Mouse (Mus musculus): ENCODE results near the gene Zbtb7b. TPM values are rescaled to one million over a fixed set of nuclear protein-coding genes. Genes with fewer than 3 reads are reported as not detected.
A peak's percentile ranks its signal among the peaks of the same experiment; 100 is the strongest.

Zbtb7b gene
- polyA plus RNA-seq, 1 experiment = 47.0 TPM

GRCm38 (mm10) chr3:89416158-89416557, 21.6 kb upstream of the Zbtb7b start:
- Histone ChIP-seq H3K27me3 (ENCODE audit: control insufficient read depth, insufficient read depth, insufficient read length) (no peaks in the 10 kb centered on the region), H3K79me2 (ENCODE audit: control insufficient read depth, insufficient read depth) (peaks cover 40% of the 10 kb centered on the region), H3K36me3 (ENCODE audit: control insufficient read depth, insufficient read depth) (peaks cover 11% of the 10 kb centered on the region), H3K4me2 (ENCODE audit: low read depth) (peak overlapping the region; percentile 77), H3ac (ENCODE audit: control insufficient read depth, insufficient read length) (no peak overlapping the region), H3K4me3 (peak overlapping the region; percentile 63)
- TF ChIP-seq MYOG (IDR thresholded peaks at IDR 0.05; ENCODE audit: control insufficient read depth in 1 of 3, insufficient read depth in 1 of 3, insufficient read length in 2 of 3, low read depth in 2 of 3) (no peak), E2F4 (IDR thresholded peaks at IDR 0.05; ENCODE audit: insufficient read depth) (no peak), CEBPB (IDR thresholded peaks at IDR 0.05; ENCODE audit: insufficient read depth, poor library complexity, severe bottlenecking) (no peak), POLR2AphosphoS2 (IDR thresholded peaks at IDR 0.05; ENCODE audit: insufficient read length, low read depth) (no peak), TCF12 (IDR thresholded peaks at IDR 0.05; ENCODE audit: insufficient read depth, poor library complexity, severe bottlenecking) (no peak), REST (IDR thresholded peaks at IDR 0.05; ENCODE audit: insufficient read depth, insufficient read length) (no peak), MYOD1 (IDR thresholded peaks at IDR 0.05; ENCODE audit: control insufficient read depth in 1 of 3, insufficient read length in 2 of 3, low read depth in 2 of 3) (no peak), POLR2A (IDR thresholded peaks at IDR 0.05; ENCODE audit: insufficient read length, low read depth) (no peak), MAX (IDR thresholded peaks at IDR 0.05; ENCODE audit: low read depth) (no peak), TCF3 (IDR thresholded peaks at IDR 0.05; ENCODE audit: insufficient read length, low read depth) (no peak), USF1 (IDR thresholded peaks at IDR 0.05; ENCODE audit: low read depth) (no peak)

GRCm38 (mm10) chr3:89411490-89412393, 17.2 kb upstream of the Zbtb7b start, which contains the start of gene Flad1:
TSS of gene Flad1 (minus strand) at chr3:89411870.
- peaks cover 11% of the 10 kb centered on the region for H3K36me3 ChIP-seq (ENCODE audit: control insufficient read depth, insufficient read depth)
- H3K27me3 ChIP-seq (ENCODE audit: control insufficient read depth, insufficient read depth, insufficient read length) = no peaks in the 10 kb centered on the region
- H3ac ChIP-seq (ENCODE audit: control insufficient read depth, insufficient read length) = no peak within 1 kb of the TSS
- H3K4me2 ChIP-seq (ENCODE audit: low read depth) = peak within 1 kb of the TSS; percentile 86
- H3K4me3 ChIP-seq = peak within 1 kb of the TSS; percentile 41
- TF ChIP-seq TCF3 (IDR thresholded peaks at IDR 0.05; ENCODE audit: insufficient read length, low read depth) (no peak), TCF12 (IDR thresholded peaks at IDR 0.05; ENCODE audit: insufficient read depth, poor library complexity, severe bottlenecking) (no peak), MYOG (IDR thresholded peaks at IDR 0.05; ENCODE audit: control insufficient read depth in 1 of 3, insufficient read depth in 1 of 3, insufficient read length in 2 of 3, low read depth in 2 of 3) (no peak), SRF (IDR thresholded peaks at IDR 0.05; ENCODE audit: control insufficient read depth, insufficient read length, low read depth) (no peak), CEBPB (IDR thresholded peaks at IDR 0.05; ENCODE audit: insufficient read depth, poor library complexity, severe bottlenecking) (peak; percentile 63; the same call in 1 of the 2 replicates), REST (IDR thresholded peaks at IDR 0.05; ENCODE audit: insufficient read depth, insufficient read length) (no peak), POLR2AphosphoS2 (IDR thresholded peaks at IDR 0.05; ENCODE audit: insufficient read length, low read depth) (peak; percentile 54), USF1 (IDR thresholded peaks at IDR 0.05; ENCODE audit: low read depth) (no peak)
- peaks cover 18% of the 10 kb centered on the region for H3K79me2 ChIP-seq (ENCODE audit: control insufficient read depth, insufficient read depth)

DNA sequence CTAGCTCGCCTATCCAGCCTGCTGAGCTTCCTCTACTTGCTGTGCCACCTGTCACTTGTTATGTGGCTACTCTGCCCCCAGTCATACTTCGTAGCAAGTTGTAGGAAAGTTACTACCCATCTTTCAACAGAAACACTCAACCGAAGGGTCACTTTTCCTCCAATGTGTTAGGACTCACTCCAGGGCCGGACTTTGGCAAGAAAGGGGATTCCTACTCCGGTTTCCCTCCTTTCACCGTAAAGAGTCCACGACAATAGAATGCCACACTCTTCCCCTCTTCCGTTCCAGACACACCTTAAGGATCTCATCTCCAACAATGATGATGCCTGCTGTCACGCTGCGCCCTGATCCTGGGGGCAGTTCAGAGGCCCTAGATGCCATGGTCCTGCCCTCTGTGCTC, 16.3 kb upstream of the Zbtb7b start:
- Histone ChIP-seq H3K79me2 (ENCODE audit: control insufficient read depth, insufficient read depth) (peaks cover 9% of the 10 kb centered on the region), H3K27me3 (ENCODE audit: control insufficient read depth, insufficient read depth, insufficient read length) (no peaks in the 10 kb centered on the region), H3K36me3 (ENCODE audit: control insufficient read depth, insufficient read depth) (peaks cover 11% of the 10 kb centered on the region), H3K4me2 (ENCODE audit: low read depth) (peak overlapping the region; percentile 86), H3K4me3 (peak overlapping the region; percentile 41), H3ac (ENCODE audit: control insufficient read depth, insufficient read length) (no peak overlapping the region)
- TF ChIP-seq E2F4 (IDR thresholded peaks at IDR 0.05; ENCODE audit: insufficient read depth) = no peak
- TF ChIP-seq SRF (IDR thresholded peaks at IDR 0.05; ENCODE audit: control insufficient read depth, insufficient read length, low read depth) = no peak
- TF ChIP-seq MYOD1 (IDR thresholded peaks at IDR 0.05; ENCODE audit: control insufficient read depth in 1 of 3, insufficient read length in 2 of 3, low read depth in 2 of 3) = no peak
- no peak for TF ChIP-seq REST (IDR thresholded peaks at IDR 0.05; ENCODE audit: insufficient read depth, insufficient read length)
- no peak for TF ChIP-seq MYOG (IDR thresholded peaks at IDR 0.05; ENCODE audit: control insufficient read depth in 1 of 3, insufficient read depth in 1 of 3, insufficient read length in 2 of 3, low read depth in 2 of 3)
- TF ChIP-seq POLR2AphosphoS2 (IDR thresholded peaks at IDR 0.05; ENCODE audit: insufficient read length, low read depth) = no peak
- TF ChIP-seq USF1 (IDR thresholded peaks at IDR 0.05; ENCODE audit: low read depth) = no peak
- no peak for TF ChIP-seq TCF3 (IDR thresholded peaks at IDR 0.05; ENCODE audit: insufficient read length, low read depth)
- no peak for TF ChIP-seq TCF12 (IDR thresholded peaks at IDR 0.05; ENCODE audit: insufficient read depth, poor library complexity, severe bottlenecking)
- TF ChIP-seq MAX (IDR thresholded peaks at IDR 0.05; ENCODE audit: low read depth) = no peak
- TF ChIP-seq CEBPB (IDR thresholded peaks at IDR 0.05; ENCODE audit: insufficient read depth, poor library complexity, severe bottlenecking) = no peak
- TF ChIP-seq POLR2A (IDR thresholded peaks at IDR 0.05; ENCODE audit: insufficient read length, low read depth) = no peak

- no peaks in the 10 kb centered on the region for H3K27me3 ChIP-seq (ENCODE audit: control insufficient read depth, insufficient read depth, insufficient read length)
- TF ChIP-seq TCF12 (IDR thresholded peaks at IDR 0.05; ENCODE audit: insufficient read depth, poor library complexity, severe bottlenecking) = no peak
- TF ChIP-seq POLR2A (IDR thresholded peaks at IDR 0.05; ENCODE audit: insufficient read length, low read depth) = no peak
- TF ChIP-seq MAX (IDR thresholded peaks at IDR 0.05; ENCODE audit: low read depth) = no peak
- TF ChIP-seq USF1 (IDR thresholded peaks at IDR 0.05; ENCODE audit: low read depth) = no peak
- TF ChIP-seq CEBPB (IDR thresholded peaks at IDR 0.05; ENCODE audit: insufficient read depth, poor library complexity, severe bottlenecking) = no peak
- TF ChIP-seq MYOG (IDR thresholded peaks at IDR 0.05; ENCODE audit: control insufficient read depth in 1 of 3, insufficient read depth in 1 of 3, insufficient read length in 2 of 3, low read depth in 2 of 3) = no peak
- H3K4me3 ChIP-seq = no peak overlapping the region
- H3K4me2 ChIP-seq (ENCODE audit: low read depth) = no peak overlapping the region
- H3K36me3 ChIP-seq (ENCODE audit: control insufficient read depth, insufficient read depth) = peaks cover 7% of the 10 kb centered on the region
- H3K79me2 ChIP-seq (ENCODE audit: control insufficient read depth, insufficient read depth) = peaks cover 5% of the 10 kb centered on the region
- no peak overlapping the region for H3ac ChIP-seq (ENCODE audit: control insufficient read depth, insufficient read length)
Observed at GRCm38 (mm10) chr3:89409701-89410100, 15.1 kb upstream of the Zbtb7b start.

Measured in myocyte (in vitro differentiated cells).